Mouse (Mus musculus) myocyte (in vitro differentiated cells): ENCODE data around the gene Asf1b.

Source experiments
- CEBPB ChIP-seq: IDR thresholded peaks from 2 replicates; pipeline ENCODE4 v1.6.1; 2011; ENCODE audit warnings: mild to moderate bottlenecking, moderate library complexity; ENCODE audit not compliant: poor library complexity, insufficient read depth, severe bottlenecking
- MAX ChIP-seq: IDR thresholded peaks from one replicate; pipeline ENCODE4 v1.6.1; 2011; ENCODE audit warnings: low read depth, mild to moderate bottlenecking, control low read depth
- MYOD1 ChIP-seq, 3 experiments: IDR thresholded peaks; one replicate each; pipeline ENCODE4 v1.6.1; 2011; ENCODE audit warnings: control low read depth in 2 of 3, low read depth in 2 of 3, mild to moderate bottlenecking in 2 of 3, moderate library complexity in 1 of 3; ENCODE audit not compliant: insufficient read length in 2 of 3, control insufficient read depth in 1 of 3
- MYOG ChIP-seq, 3 experiments: IDR thresholded peaks; one replicate each; pipeline ENCODE4 v1.6.1; 2011; ENCODE audit warnings: control low read depth in 2 of 3, low read depth in 2 of 3, mild to moderate bottlenecking in 2 of 3; ENCODE audit not compliant: insufficient read length in 2 of 3, control insufficient read depth in 1 of 3, insufficient read depth in 1 of 3
- POLR2A ChIP-seq: IDR thresholded peaks from one replicate; pipeline ENCODE4 v1.6.1; 2011; ENCODE audit warnings: low read depth, mild to moderate bottlenecking, control low read depth, moderate library complexity; ENCODE audit not compliant: insufficient read length
- POLR2AphosphoS2 ChIP-seq: IDR thresholded peaks from one replicate; pipeline ENCODE4 v1.6.1; 2011; ENCODE audit warnings: low read depth, control low read depth; ENCODE audit not compliant: insufficient read length
- REST ChIP-seq: IDR thresholded peaks from one replicate; pipeline ENCODE4 v1.6.1; 2011; ENCODE audit warnings: mild to moderate bottlenecking, control low read depth, moderate library complexity; ENCODE audit not compliant: insufficient read depth, insufficient read length
- SRF ChIP-seq: IDR thresholded peaks from one replicate; pipeline ENCODE4 v1.6.1; 2011; ENCODE audit warnings: low read depth; ENCODE audit not compliant: control insufficient read depth, insufficient read length
- TCF3 ChIP-seq: IDR thresholded peaks from one replicate; pipeline ENCODE4 v1.6.1; 2011; ENCODE audit warnings: low read depth, control low read depth; ENCODE audit not compliant: insufficient read length
- USF1 ChIP-seq: IDR thresholded peaks from one replicate; pipeline ENCODE4 v1.6.1; 2011; ENCODE audit warnings: low read depth, mild to moderate bottlenecking, control low read depth, moderate library complexity

DNA sequence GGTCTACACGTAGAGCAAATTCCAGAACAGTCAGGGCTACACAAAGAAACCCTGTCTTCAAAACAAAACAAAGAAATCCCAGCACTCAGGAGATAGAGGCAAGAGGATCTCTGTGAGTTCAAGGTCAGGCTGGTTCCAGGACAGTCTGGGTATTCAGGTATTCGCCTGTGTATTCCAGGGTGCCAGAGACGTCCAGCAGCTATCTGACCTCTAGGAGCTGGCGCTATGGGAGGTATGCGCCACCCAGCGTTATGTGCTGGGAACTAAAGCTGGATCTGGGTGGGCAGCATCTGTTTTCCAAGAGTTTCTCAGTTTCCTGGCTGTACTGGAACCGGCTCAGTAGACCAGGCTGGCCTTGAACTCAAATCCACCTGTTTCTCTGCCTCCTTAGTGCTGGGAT, 53.1 kb downstream of the Asf1b start:
- TF ChIP-seq MAX, result no peak
- TF ChIP-seq REST, result no peak
- no peak for TF ChIP-seq POLR2A
- TF ChIP-seq MYOG (IDR thresholded peaks at IDR 0.05; ENCODE audit: control insufficient read depth in 1 of 3, insufficient read depth in 1 of 3, insufficient read length in 2 of 3, low read depth in 2 of 3), result no peak
- no peak for TF ChIP-seq USF1
- TF ChIP-seq TCF3, result no peak
- TF ChIP-seq MYOD1 (IDR thresholded peaks at IDR 0.05; ENCODE audit: control insufficient read depth in 1 of 3, insufficient read length in 2 of 3, low read depth in 2 of 3), result no peak
- TF ChIP-seq SRF, result no peak
- TF ChIP-seq POLR2AphosphoS2, result no peak
- TF ChIP-seq CEBPB, result no peak
